Mouse (Mus musculus) midbrain, embryonic 10.5 days (tissue): Measurements from ENCODE around the gene Fiz1. TPM values are rescaled to one million over a fixed set of nuclear protein-coding genes. Genes with fewer than 3 reads are reported as not detected.

Experiments used
- DNase-seq: peaks from one replicate; pipeline ENCODE4 v3.0.0-alpha.2; 2017; ENCODE audit warnings: low spot score
- H3K27ac ChIP-seq: fragments of 300-500 bp; sonication (generic); replicated peaks from 2 replicates; pipeline ENCODE4 v1.5.1; 2016; ENCODE audit warnings: mild to moderate bottlenecking
- H3K27me3 ChIP-seq: fragments of 300-500 bp; sonication (generic); 2 replicates; pipeline ENCODE4 v1.6.1; 2016; ENCODE audit warnings: low read depth, mild to moderate bottlenecking; ENCODE audit not compliant: poor library complexity, severe bottlenecking
- H3K36me3 ChIP-seq: fragments of 300-500 bp; sonication (generic); 2 replicates; pipeline ENCODE4 v1.6.1; 2016; ENCODE audit warnings: mild to moderate bottlenecking, moderate library complexity
- H3K4me1 ChIP-seq: fragments of 300-500 bp; sonication (generic); 2 replicates; pipeline ENCODE4 v1.6.1; 2016
- H3K4me3 ChIP-seq: fragments of 300-500 bp; sonication (generic); 2 replicates; pipeline ENCODE4 v1.5.1; 2016; ENCODE audit warnings: mild to moderate bottlenecking, moderate library complexity
- H3K9me3 ChIP-seq: fragments of 300-500 bp; sonication (generic); replicated peaks from 2 replicates; pipeline ENCODE4 v1.6.1; 2016; ENCODE audit warnings: mild to moderate bottlenecking
- WGBS: fragments of 180-500 bp; shearing (Covaris S2); methylation state at CpG from one replicate; pipeline ENCODE4 v1.1.7; 2016; 5-methylcytosine and 5-hydroxymethylcytosine counted together
- polyA plus RNA-seq: library from polyadenylated mRNA; unstranded; fragments of >200 nt; fragmentation: Nextera tagmentation; extraction: Ambion mirVana; gene quantifications from 2 replicates; pipeline ENCODE4 v1.2.1, GENCODE M21; 2016

Fiz1 gene
- 56.7 and 58.1 TPM in 2 replicates for polyA plus RNA-seq

DNA sequence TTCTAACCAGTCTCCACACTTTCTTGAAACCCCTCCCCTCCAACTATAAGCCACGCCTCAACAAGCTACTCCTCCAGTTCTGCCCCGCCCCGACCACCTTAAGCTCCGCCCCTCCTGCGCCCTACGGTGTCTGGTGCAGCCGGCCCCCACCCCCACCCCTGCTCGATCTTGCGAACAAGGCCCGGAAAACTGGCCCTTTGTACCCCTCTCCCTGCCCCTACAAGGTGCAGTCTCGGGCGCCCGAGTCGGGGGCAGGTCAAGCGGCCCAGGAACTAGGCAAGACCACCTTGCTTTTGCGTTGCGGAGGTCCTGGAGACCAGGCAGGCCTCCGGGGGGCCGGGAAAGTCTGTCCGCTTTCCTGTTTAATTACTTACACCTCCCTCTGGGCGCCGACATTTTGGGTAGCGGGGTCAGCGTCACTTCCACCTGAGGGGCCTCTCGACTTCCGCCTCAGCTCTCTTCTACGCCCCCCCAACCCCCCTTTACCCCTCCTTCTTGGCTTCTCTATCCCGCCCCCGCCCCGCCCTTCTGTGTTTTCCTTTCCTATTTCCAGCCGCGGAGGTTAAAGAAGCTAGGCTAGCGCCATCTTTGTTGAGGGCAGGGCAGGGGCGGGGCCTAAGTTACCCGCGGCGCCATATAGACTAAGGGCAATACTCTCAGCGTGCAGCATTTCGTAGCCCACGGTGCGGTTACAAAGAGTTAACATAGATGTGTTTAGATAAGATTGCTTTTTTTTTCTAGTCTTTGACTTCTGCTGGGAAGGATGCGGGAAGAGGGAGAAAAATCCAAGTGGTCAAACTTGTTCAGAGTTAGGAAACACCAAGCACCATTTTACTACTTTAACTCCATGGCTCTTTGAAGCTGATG lies at the start of gene Fiz1, which contains the start of gene Zfp524:
TSS of gene Fiz1 (minus strand) at position 447 of the 867 bp plus-strand sequence.
TSS of gene Zfp524 (plus strand) at position 165 of the 867 bp plus-strand sequence.
- Histone ChIP-seq H3K4me1 (peaks cover 19% of the 10 kb centered on the region), H3K36me3 (peaks cover 51% of the 10 kb centered on the region), H3K27me3 (no peaks in the 10 kb centered on the region), H3K9me3 (no peaks in the 10 kb centered on the region), H3K27ac (peak within 1 kb of the TSS; percentile 99), H3K4me3 (peak within 1 kb of the TSS; percentile 77)
- WGBS: under 1% methylated on average over 42 of the region's 42 CpGs
- peak; percentile 97 for DNase-seq

DNA sequence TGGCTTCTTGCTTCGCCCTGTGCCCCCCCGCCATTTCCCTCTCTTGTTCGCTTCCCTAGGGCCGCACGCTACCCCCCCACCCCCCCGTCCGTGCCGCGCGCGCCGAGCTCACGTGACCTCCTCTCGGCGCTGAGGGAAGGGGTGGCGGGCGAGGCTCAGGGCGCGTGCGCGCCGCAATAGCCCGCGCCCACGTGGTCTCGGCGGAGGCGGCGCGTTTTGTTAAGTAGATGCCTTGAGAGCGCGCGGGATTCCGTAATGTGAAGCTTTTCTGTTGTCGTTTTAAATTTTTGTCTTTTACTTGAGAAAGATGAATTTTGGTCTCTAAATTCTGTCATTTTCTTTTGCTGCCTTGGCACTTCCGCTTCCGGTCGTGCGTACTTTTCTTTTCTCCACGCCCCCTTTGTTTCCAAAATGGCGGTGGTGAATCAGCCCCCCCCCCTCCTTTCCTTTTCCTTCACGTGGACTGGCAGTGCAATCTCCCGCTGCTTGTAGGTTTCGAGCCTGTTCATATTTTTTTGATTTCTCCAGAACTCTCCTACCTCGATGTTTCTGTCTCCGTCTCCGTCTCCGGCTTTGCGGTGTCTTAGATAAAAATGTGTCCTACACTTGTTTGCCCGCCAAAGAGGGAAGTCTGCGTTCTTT lies 48.0 kb upstream of the Fiz1 start:
- H3K27ac ChIP-seq: peak overlapping the region; percentile 97
- under 1% methylated on average over 51 of the region's 51 CpGs for WGBS
- peaks cover 42% of the 10 kb centered on the region for H3K4me1 ChIP-seq
- DNase-seq: peak; percentile 85
- H3K9me3 ChIP-seq: no peaks in the 10 kb centered on the region
- peaks cover 30% of the 10 kb centered on the region for H3K36me3 ChIP-seq
- H3K27me3 ChIP-seq: peaks cover 22% of the 10 kb centered on the region
- H3K4me3 ChIP-seq: peak overlapping the region; percentile 74

DNA sequence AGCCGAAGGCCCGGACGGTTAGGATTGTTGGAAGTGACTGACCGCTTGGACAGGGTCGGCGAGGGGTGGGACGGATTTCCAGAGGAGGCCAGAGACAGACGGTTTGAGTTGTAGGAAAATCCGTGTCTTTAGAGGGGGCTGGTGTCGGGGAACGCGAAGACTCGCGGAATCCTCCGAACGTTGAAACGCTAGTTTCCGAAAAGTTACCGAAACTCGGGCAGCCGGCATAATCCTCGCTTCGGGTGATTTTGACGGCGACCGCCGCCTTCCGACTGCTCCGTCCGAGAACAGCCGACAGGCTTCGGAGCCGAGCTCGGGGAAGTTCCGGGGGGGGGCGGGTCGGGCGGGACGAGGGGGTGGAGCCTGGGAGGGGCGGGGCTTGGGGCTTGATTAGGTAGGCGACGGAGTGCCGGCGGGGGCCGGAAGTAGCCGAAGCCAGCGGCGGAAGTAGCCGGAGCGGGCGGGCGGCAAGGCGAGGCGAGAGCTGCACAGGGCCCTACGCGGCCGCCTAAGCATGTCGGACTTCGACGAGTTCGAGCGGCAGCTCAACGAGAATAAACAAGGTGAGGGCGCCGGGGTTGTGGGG lies 47.4 kb upstream of the Fiz1 start, which contains the start of gene U2af2:
TSS of gene U2af2 (plus strand) at position 370 of the 586 bp plus-strand sequence.
- DNase-seq: peak; percentile 97
- peaks cover 23% of the 10 kb centered on the region for H3K36me3 ChIP-seq
- peaks cover 48% of the 10 kb centered on the region for H3K4me1 ChIP-seq
- H3K27ac ChIP-seq: peak within 1 kb of the TSS; percentile 97
- H3K4me3 ChIP-seq: peak within 1 kb of the TSS; percentile 74
- H3K9me3 ChIP-seq: no peaks in the 10 kb centered on the region
- WGBS: under 1% methylated on average over 65 of the region's 65 CpGs
- peaks cover 28% of the 10 kb centered on the region for H3K27me3 ChIP-seq

DNA sequence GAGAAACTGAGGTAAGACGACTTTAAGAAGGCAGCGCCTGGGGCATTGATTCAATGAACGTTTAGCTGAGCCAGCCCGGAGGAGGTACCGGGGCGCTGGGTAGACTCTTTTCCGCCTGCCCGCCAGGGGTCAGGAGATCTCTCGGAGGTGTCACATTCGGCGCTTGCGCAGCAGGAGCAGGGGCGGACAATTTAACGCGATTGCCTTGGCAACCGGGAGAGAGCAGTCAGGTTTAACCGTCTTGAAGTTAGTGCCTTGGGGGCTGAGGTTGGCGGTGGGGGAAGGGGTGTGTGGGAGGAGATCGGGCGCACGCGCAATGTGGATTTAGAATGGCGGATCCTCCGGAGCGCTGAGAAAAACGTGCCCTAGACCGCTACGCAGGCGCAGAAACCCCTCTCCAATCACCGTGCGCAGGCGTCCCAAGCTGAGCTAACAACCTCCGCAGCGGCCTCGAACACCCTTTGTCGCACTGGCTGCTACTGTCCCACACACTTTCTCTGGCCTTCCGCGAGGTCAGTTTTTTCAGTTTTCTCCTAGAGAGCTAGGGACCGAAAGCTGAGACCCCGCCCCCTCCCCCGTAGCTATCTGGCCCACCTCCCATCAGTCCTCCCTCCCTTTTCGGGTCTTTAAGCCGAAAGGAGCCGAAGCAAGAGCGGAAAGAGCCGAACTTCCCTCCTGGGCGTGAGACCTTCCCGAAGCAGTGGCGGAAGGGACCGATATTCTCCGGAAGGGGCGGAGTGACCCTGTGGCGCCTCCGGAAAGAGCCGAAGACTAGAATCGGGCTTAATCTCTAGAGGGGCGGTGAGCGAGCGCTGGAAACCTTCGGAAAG lies 46.7 kb upstream of the Fiz1 start:
- H3K9me3 ChIP-seq: no peaks in the 10 kb centered on the region
- peak overlapping the region; percentile 74 for H3K4me3 ChIP-seq
- DNase-seq: peak; percentile 98
- WGBS: under 1% methylated on average over 60 of the region's 60 CpGs
- H3K27ac ChIP-seq: peak overlapping the region; percentile 97
- H3K4me1 ChIP-seq: peaks cover 55% of the 10 kb centered on the region
- peaks cover 16% of the 10 kb centered on the region for H3K36me3 ChIP-seq
- H3K27me3 ChIP-seq: peaks cover 35% of the 10 kb centered on the region

DNA sequence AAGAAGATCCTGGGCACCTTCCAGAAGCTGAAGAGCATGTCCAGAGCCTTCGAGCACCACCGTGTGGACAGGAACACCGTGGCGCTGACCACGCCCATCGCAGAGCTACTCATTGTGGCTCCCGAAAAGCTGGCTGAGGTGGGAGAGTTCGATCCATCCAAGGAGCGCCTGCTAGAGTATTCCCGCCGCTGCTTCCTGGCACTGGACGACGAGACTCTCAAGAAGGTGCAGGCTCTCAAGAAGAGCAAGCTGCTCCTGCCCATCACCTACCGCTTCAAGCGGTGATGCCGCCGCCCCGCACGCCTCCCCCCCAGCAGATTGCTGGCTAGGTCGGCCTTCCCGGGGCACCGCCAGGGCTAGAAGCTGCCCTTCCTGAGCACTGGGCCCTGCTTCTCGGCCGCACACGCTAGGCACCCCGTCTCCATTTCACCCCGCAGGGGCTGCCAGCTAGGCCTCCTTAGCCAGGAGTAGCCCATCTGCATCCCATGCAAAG lies 45.8 kb upstream of the Fiz1 start:
- WGBS: 6% methylated on average over 27 of the region's 27 CpGs
- H3K9me3 ChIP-seq: no peaks in the 10 kb centered on the region
- H3K27ac ChIP-seq: peak overlapping the region; percentile 97
- H3K4me3 ChIP-seq: peak overlapping the region; percentile 74
- H3K4me1 ChIP-seq: peaks cover 48% of the 10 kb centered on the region
- H3K27me3 ChIP-seq: peaks cover 44% of the 10 kb centered on the region
- DNase-seq: peak; percentile 81
- H3K36me3 ChIP-seq: peaks cover 8% of the 10 kb centered on the region

DNA sequence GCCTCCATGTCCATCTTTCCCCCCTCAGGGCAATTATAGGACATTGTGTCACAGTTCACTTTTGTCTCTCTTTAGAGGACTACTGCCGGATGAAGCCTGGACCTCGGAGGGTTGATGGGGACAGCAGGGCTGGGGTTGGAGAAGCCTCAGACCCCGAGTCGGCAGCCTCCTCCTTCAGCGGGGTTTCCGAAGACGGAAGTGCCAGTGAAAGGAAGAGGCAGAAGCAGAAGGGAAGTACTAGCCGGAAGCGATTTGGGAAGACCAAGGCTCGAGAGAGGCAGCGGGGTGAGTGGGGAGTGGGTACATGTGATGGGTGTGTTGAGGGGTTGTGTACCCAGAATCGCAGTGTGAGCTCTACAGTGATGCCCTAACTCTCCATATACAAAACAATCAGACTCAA lies 44.9 kb upstream of the Fiz1 start:
- Histone ChIP-seq H3K4me3 (peak overlapping the region; percentile 74), H3K27me3 (peaks cover 52% of the 10 kb centered on the region), H3K4me1 (peaks cover 46% of the 10 kb centered on the region), H3K36me3 (peaks cover 4% of the 10 kb centered on the region), H3K9me3 (no peaks in the 10 kb centered on the region), H3K27ac (0 out of 2 replicates have a peak overlapping the region, but pooled peaks have one; percentile 97)
- no peak for DNase-seq
- WGBS: 94% methylated on average over 12 of the region's 12 CpGs

DNA sequence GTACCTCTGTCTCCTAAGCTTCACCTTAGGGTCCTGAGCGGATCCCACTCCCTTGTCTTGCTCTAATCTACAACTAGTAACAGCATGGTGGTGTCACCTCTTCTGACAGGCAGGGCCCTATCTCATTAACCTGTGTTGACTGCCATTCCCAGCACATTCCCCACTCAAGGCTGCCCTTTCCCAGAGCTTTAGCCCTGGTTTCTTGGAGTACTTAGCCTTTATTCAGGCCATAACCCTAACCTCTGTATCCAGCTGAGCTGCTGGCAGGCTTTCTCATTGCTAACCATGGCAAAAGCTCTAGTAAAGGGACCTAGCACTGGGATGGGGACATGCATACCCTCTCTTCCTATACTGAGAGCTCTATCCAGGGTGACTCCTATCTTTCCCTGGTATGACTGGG lies 44.1 kb upstream of the Fiz1 start:
- no peaks in the 10 kb centered on the region for H3K9me3 ChIP-seq
- no peaks in the 10 kb centered on the region for H3K36me3 ChIP-seq
- peaks cover 60% of the 10 kb centered on the region for H3K27me3 ChIP-seq
- H3K27ac ChIP-seq: no peak overlapping the region
- H3K4me3 ChIP-seq: no peak overlapping the region
- 76% methylated on average over 1 of the region's 1 CpGs for WGBS
- no peak for DNase-seq
- peaks cover 45% of the 10 kb centered on the region for H3K4me1 ChIP-seq

DNA sequence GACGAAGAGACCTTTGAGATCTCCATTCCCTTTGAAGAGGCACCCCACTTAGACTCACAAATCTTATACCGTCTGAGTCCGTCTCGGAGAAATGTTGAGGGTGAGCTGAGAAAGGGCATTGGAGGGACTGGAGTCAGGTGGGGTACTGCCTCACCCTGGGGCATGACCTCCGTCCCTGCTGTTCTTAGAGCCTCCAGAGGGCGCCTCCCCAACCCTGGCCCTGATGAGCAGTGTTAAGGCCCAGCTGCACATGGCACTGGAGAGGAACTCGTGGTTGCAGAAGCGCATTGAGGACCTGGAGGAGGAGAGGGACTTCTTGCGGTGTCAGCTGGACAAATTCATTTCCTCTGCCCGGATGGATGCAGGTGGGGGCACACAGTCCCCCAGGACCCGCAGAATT lies 43.3 kb upstream of the Fiz1 start:
- DNase-seq: no peak
- WGBS: 29% methylated on average over 11 of the region's 11 CpGs
- H3K4me1 ChIP-seq: peaks cover 49% of the 10 kb centered on the region
- peaks cover 68% of the 10 kb centered on the region for H3K27me3 ChIP-seq
- no peak overlapping the region for H3K27ac ChIP-seq
- no peaks in the 10 kb centered on the region for H3K36me3 ChIP-seq
- no peaks in the 10 kb centered on the region for H3K9me3 ChIP-seq
- H3K4me3 ChIP-seq: no peak overlapping the region; the same call in 1 of the 2 replicates

DNA sequence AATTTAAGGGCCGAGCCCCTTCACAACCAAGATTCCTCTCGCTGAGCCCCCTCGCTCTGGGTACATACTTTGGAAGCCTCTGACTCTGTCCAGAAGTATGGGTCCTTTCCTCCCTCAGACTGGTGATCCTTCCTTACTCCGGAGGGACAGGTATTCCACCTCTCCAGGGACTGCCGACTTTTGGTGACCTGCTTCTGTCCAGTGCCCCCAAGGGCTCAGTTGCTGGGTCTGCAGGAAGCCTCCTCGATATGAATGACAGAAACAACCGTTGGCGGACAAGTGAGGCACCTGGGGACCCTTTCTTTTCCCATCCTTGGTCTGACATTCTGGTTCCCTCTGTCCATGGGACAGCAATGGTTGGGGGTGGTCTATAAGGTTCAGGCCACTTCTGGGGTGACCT lies 42.9 kb upstream of the Fiz1 start:
- peaks cover 73% of the 10 kb centered on the region for H3K27me3 ChIP-seq
- H3K9me3 ChIP-seq: no peaks in the 10 kb centered on the region
- 33% methylated on average over 8 of the region's 8 CpGs for WGBS
- no peaks in the 10 kb centered on the region for H3K36me3 ChIP-seq
- H3K4me1 ChIP-seq: peaks cover 53% of the 10 kb centered on the region
- H3K4me3 ChIP-seq: peak overlapping the region; percentile 58
- DNase-seq: no peak
- no peak overlapping the region for H3K27ac ChIP-seq

DNA sequence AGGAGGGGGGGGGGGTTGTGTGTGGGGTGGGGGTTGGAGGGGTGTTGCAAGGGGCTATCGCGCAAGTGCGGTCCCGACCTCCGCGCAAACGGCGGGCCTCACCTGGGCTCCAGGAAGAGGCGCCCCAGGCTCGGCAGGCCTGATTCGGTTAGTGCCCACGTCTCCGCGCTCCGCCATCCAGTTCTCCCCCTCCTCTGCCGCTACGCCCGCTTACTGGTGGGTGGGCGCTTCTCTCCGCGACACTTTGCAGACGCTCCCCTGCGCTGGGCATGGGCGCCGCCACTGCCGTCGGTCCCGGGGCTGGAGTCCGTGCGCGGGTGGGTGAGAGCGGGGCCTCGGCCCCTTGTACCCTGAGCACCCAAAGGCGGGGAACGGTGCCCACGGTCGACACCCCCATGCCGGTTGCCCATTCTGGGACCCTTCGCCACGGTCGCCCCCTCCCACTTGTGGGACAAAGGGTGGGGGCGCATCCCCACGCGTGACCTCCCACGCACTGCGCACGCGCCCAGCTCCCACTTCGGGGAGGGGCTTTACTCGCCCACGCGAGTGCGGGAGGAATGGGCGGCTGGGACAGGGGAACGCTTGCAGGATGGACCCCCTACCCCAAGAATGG lies 42.3 kb upstream of the Fiz1 start:
- WGBS: 3% methylated on average over 55 of the region's 55 CpGs
- Histone ChIP-seq H3K27ac (peak overlapping the region; percentile 77), H3K36me3 (no peaks in the 10 kb centered on the region), H3K4me3 (peak overlapping the region; percentile 58), H3K4me1 (peaks cover 59% of the 10 kb centered on the region), H3K27me3 (peaks cover 79% of the 10 kb centered on the region), H3K9me3 (no peaks in the 10 kb centered on the region)
- DNase-seq: peak; percentile 38

DNA sequence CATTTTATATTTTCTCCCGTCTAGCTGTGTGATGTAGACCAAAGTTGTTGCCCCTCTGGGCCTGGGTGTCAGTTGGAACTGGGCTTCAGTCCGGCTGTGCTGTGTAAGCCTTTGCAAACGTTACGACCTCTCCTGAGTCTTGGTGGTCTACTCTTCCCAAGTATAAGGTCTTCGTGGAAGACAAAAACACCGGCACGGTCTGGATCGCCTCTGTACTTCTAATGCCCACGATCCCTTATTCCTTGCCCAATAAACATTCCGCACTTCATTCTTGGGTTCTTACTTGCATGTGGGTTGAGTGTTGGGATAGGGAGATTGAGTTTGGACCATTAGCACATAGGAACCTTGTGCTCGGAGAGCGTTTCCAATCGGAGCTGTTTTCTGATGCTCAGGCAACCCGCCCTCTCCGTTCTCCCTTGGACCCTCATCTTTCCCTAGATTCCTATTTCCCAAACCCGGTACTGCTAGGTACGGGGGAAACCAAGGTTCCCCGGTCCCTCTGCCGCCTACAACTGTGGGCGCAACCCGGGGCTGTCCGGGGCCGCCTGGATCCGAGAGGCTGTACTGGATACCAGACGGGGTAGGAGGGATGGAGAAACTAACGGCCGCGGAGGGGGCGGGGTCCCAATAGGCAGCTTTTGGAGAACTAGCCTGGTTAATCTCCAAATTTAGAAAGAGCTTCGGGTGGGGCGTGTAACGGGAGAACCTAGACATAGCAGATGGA lies 39.1 kb upstream of the Fiz1 start:
- Histone ChIP-seq H3K4me1 (peaks cover 56% of the 10 kb centered on the region), H3K36me3 (no peaks in the 10 kb centered on the region), H3K27me3 (peaks cover 80% of the 10 kb centered on the region), H3K27ac (no peak overlapping the region), H3K4me3 (peak overlapping the region; percentile 88), H3K9me3 (no peaks in the 10 kb centered on the region)
- peak; percentile 45 for DNase-seq
- 8% methylated on average over 32 of the region's 32 CpGs for WGBS
